Mouse (Mus musculus) layer of hippocampus, adult 18-20 months (tissue): ENCODE results near the gene Serpinb3b. TPM values are rescaled to one million over a fixed set of nuclear protein-coding genes. Genes with fewer than 3 reads are reported as not detected.
"Not testable (repeated sequence)": the region's sequence is repeated elsewhere in the genome, so short reads cannot be mapped to it uniquely, and the experiment has no call there.

Source experiments
- DNase-seq, 2 experiments: peaks; one replicate each; pipeline ENCODE4 v3.0.0; 2022; ENCODE audit warnings: low spot score in 2 of 2
- long read RNA-seq: library from polyadenylated mRNA; stranded (forward); transcript quantifications from one replicate; pipeline ENCODE4 v2.0.0, GENCODE M21; 2021
- total RNA-seq, 2 experiments: library from RNA; stranded (reverse); gene quantifications; 2 replicates each; pipeline ENCODE4 v1.2.3; 2021

The Serpinb3b gene
- total RNA-seq: not detected
- long read RNA-seq: 0 reads

DNA sequence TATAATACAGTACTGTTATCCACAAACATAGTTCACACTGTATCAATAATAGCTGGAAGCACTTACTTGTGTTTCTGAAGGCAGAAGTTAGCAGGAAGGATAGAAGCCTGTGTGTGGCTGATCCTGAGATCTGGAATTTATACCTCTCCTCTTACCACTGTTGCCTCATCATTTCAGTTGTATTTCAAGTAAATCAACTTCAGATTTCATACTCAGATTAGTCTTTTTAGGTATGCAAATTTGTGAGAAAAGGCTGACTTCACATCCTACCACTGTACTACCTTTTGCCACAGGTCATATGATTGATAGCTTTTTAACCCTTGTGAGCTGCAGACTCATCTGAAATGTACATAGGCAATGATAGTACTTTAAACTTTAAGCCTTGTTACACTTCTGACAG is at the start of gene Serpinb3b, which contains the start of gene Serpinb3c:
Gene Serpinb3b (minus strand): TSS at position 101 of the 400 bp plus-strand sequence.
Gene Serpinb3c (minus strand): TSS at position 111 of the 400 bp plus-strand sequence.
- DNase-seq: not testable (repeated sequence)

DNA sequence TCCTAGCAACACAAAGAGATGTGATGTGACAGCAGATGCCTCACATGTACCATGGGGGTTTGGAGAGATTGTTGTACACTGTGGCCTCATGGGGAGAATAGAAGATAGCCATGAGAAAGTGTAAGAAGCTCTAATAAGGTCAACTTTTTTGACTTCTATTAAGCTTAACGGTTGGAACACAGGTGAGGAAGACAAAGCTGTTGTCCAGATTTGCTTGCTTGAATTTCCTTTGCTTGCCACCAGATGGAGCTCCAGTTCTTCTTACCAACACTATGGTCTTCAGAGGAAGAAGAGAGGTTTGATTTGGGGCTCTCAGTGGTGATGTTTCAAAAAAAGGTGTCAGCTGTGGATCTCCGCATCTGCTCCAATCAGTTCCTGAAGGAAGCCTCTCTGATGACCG is 35.0 kb downstream of the Serpinb3b start:
- peak in 1 of 2 experiments; percentile 41 for DNase-seq

DNA sequence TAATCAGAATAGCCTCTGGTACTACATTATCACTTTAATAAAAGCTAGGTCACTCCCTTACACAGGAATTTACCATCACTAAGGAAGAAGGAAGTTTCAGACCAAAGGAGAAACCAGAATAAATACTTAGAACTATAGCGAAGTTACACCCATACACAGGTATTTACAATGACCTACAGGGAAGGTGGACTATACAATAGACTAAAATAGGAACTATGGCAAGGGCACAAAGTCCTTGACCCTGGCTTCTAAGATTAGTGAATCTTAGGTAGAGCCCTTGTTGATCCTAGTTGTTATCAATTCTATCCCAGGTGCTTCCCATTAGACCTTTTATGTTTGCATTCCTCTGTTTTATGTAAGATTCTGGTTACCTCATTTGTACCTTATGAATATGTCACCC is 60.9 kb downstream of the Serpinb3b start:
- DNase-seq: not testable (repeated sequence)

DNA sequence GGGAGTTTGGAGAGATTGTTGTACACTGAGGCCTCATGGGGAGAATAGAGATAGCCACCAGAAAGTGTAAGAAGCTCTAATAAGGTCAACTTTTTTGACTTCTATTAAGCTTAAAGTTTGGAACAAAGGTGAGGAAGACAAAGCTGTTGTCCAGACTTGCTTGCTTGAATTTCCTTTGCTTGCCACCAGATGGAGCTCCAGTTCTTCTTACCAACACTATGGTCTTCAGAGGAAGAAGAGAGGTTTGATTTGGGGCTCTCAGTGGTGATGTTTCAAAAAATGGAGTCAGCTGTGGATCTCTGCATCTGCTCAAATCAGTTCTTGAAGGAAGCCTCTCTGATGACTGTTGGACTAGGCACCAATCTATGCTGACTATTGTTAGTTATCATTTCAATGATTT is 150.7 kb downstream of the Serpinb3b start:
- peak in 1 of 2 experiments; percentile 54 for DNase-seq

Other genes with a start within 250 kb of the Serpinb3b start
- gene Serpinb3a, start 226.1 kb downstream of the Serpinb3b start, total RNA-seq: not detected
- not detected for gene Serpinb3d, start 194.9 kb downstream of the Serpinb3b start, total RNA-seq
- gene Serpinb3c, start within 50 bp of the Serpinb3b start, total RNA-seq: not detected
- gene Serpinb11, start 82.8 kb upstream of the Serpinb3b start, total RNA-seq: not detected
- under 1 TPM in 1 of 2 experiments, not detected in 1; 0.17 TPM for gene Serpinb7, start 121.3 kb upstream of the Serpinb3b start, total RNA-seq
- not detected for gene Serpinb2, start 233.1 kb upstream of the Serpinb3b start, total RNA-seq